Mouse (Mus musculus) heart, adult 18-20 months (tissue): ENCODE measurements around the gene Ermap. TPM values are rescaled to one million over a fixed set of nuclear protein-coding genes. Genes with fewer than 3 reads are reported as not detected.

ENCODE experiments used
- DNase-seq, 2 experiments: peaks; one replicate each; pipeline ENCODE4 v3.0.0; 2021 to 2022; ENCODE audit warnings: mixed read lengths in 1 of 2
- total RNA-seq, 2 experiments: library from RNA; stranded (reverse); gene quantifications; 2 replicates each; pipeline ENCODE4 v1.2.3; 2021

Gene Ermap
- total RNA-seq, 2 experiments from 2014 or later: not detected

GRCm38 (mm10) chr4:119185771-119186170 lies 4.0 kb downstream of the Ermap start:
- no peak for DNase-seq

GRCm38 (mm10) chr4:119183525-119183924 lies 6.3 kb downstream of the Ermap start:
- no peak for DNase-seq

- DNase-seq: peak in 1 of 2 experiments; percentile 44
Observed at GRCm38 (mm10) chr4:119181456-119181855, 8.4 kb downstream of the Ermap start.

GRCm38 (mm10) chr4:119180133-119180707 lies 9.6 kb downstream of the Ermap start:
- DNase-seq: no peak

- DNase-seq: peak; percentile 49 to 69
Observed at GRCm38 (mm10) chr4:119178331-119178730, 11.5 kb downstream of the Ermap start.

- peak in 1 of 2 experiments; percentile 66 for DNase-seq
Observed at GRCm38 (mm10) chr4:119177702-119178101, 12.1 kb downstream of the Ermap start.

GRCm38 (mm10) chr4:119173851-119174453 lies 15.9 kb downstream of the Ermap start, which contains the start of gene Zfp691:
TSS of gene Zfp691 (minus strand) at chr4:119174195.
- peak; percentile 98 to 99 for DNase-seq

- peak in 1 of 2 experiments; percentile 34 for DNase-seq
Observed at GRCm38 (mm10) chr4:119172919-119173650, 16.7 kb downstream of the Ermap start.

- peak; percentile 76 to 92 for DNase-seq
Observed at GRCm38 (mm10) chr4:119167663-119168062, 22.1 kb downstream of the Ermap start.

- DNase-seq: no peak
Observed at GRCm38 (mm10) chr4:119167068-119167467, 22.7 kb downstream of the Ermap start.

- DNase-seq: no peak
Observed at GRCm38 (mm10) chr4:119165916-119166315, 23.9 kb downstream of the Ermap start.

GRCm38 (mm10) chr4:119162990-119163389 lies 26.8 kb downstream of the Ermap start:
- DNase-seq: no peak

- DNase-seq: no peak
Observed at GRCm38 (mm10) chr4:119161358-119161757, 28.5 kb downstream of the Ermap start.

GRCm38 (mm10) chr4:119157891-119158290 lies 31.9 kb downstream of the Ermap start:
- no peak for DNase-seq

- DNase-seq: peak; percentile 37 to 85
Observed at GRCm38 (mm10) chr4:119157186-119157585, 32.6 kb downstream of the Ermap start.

- DNase-seq: no peak
Observed at GRCm38 (mm10) chr4:119148741-119149140, 41.1 kb downstream of the Ermap start.

GRCm38 (mm10) chr4:119147347-119147746 lies 42.5 kb downstream of the Ermap start:
- DNase-seq: no peak

GRCm38 (mm10) chr4:119146816-119147215 lies 43.0 kb downstream of the Ermap start:
- no peak for DNase-seq

GRCm38 (mm10) chr4:119142230-119142871 lies 47.5 kb downstream of the Ermap start:
- peak; percentile 44 to 46 for DNase-seq

GRCm38 (mm10) chr4:119141191-119141590 lies 48.6 kb downstream of the Ermap start:
- no peak for DNase-seq

- peak; percentile 35 to 71 for DNase-seq
Observed at GRCm38 (mm10) chr4:119140126-119140525, 49.7 kb downstream of the Ermap start.

- no peak for DNase-seq
Observed at GRCm38 (mm10) chr4:119138776-119139175, 51.0 kb downstream of the Ermap start.

- no peak for DNase-seq
Observed at GRCm38 (mm10) chr4:119138171-119138570, 51.6 kb downstream of the Ermap start.
